ENCODE assay signal across 13 mouse cellular contexts in genomic region chr4:117813591-117814192, GRCm38 (mm10). TPM values are rescaled to one million over a fixed set of nuclear protein-coding genes. Genes with fewer than 3 reads are reported as not detected.
DNase-seq lines count a peak whose midpoint lies in the region; ATAC-seq and TF ChIP-seq lines count a peak whose summit lies in the region.
"Had no signal": no experiment of that assay in that cellular context is flagged by ENCODE, and none has a peak within 500 bp of the region (broad histone marks: within the 10 kb centered on the region; RNA-seq: fewer than 3 reads in every experiment).

No protein-coding gene starts in this region.

- peak; percentile 25 for DNase-seq in embryo, embryonic 10 days (ENCODE audit: low spot score)
- DNase-seq in embryo, embryonic 9.5 days (ENCODE audit: extremely low spot score): no peak
- DNase-seq in heart, postnatal 4 days: peak; percentile 27
- DNase-seq in retina, postnatal 1 day: peak; percentile 89
- DNase-seq in left cerebral cortex, postnatal 36 days (ENCODE audit: low spot score in 2 of 2): no peak
- DNase-seq in gastrocnemius, postnatal 25 days: no peak
- DNase-seq in gastrocnemius, adult 2 months: no peak

- TF ChIP-seq CTCF in gastrocnemius, adult 2 months (IDR thresholded peaks at IDR 0.05): no peak

- peak; percentile 43 for ATAC-seq in CD4-positive, CD25-positive, alpha-beta regulatory T cell, adult 4 months
- ATAC-seq: intestine, embryonic 15.5 days; midbrain, embryonic 16.5 days had no signal

- intact Hi-C loops in left cerebral cortex, postnatal 36 days (cut with DNase I): loop anchor here (5.0 kb wide), 1 partner anchor 269 kb away; no protein-coding TSS in a partner anchor
- intact Hi-C loops in gastrocnemius, adult 2 months (cut with DNase I): no loop called here

- H3K4me3 ChIP-seq in gastrocnemius, adult 2 months: no peak overlapping the region
- H3K4me3 ChIP-seq: intestine, embryonic 15.5 days had no signal

- H3K27ac ChIP-seq in gastrocnemius, adult 2 months: no peak overlapping the region
- H3K27ac ChIP-seq: intestine, embryonic 15.5 days had no signal

RNA-seq across cellular contexts. Expression of gene Slc6a9, which starts 20.6 kb away (rescaled TPM):
- 1 to 10 TPM in 1 of 2 experiments, not detected in 1; 1.0 TPM for polyA plus RNA-seq in CD4-positive, CD25-positive, alpha-beta regulatory T cell, adult 4 months (2017; shearing (Covaris generic))
- total RNA-seq in heart, postnatal 4 days (2021): 1 to 10 TPM; 3.2 to 4.1 TPM
- total RNA-seq in left cerebral cortex, postnatal 36 days (2021): 10 to 100 TPM; 38.1 to 40.4 TPM
- total RNA-seq in gastrocnemius, postnatal 25 days (2021): 1 to 10 TPM; 5.0 to 6.8 TPM
- total RNA-seq in gastrocnemius, adult 2 months (2021): 1 to 10 TPM; 5.0 to 7.0 TPM

RNA-seq across cellular contexts. Expression of gene Klf17, which starts 48.2 kb away (rescaled TPM):
- not detected for polyA plus RNA-seq in CD4-positive, CD25-positive, alpha-beta regulatory T cell, adult 4 months (2017; shearing (Covaris generic))
- not detected for total RNA-seq in heart, postnatal 4 days (2021)
- not detected for total RNA-seq in left cerebral cortex, postnatal 36 days (2021)
- not detected for total RNA-seq in gastrocnemius, postnatal 25 days (2021)
- not detected for total RNA-seq in gastrocnemius, adult 2 months (2021)
- total RNA-seq: common myeloid progenitor, adult 5-6 weeks; gastrocnemius, postnatal 4 days had no signal
- polyA plus RNA-seq: intestine, embryonic 15.5 days; liver, embryonic 11.5 days; midbrain, embryonic 16.5 days had no signal

RNA-seq across cellular contexts. Expression of gene Ccdc24, which starts 58.7 kb away (rescaled TPM):
- polyA plus RNA-seq in CD4-positive, CD25-positive, alpha-beta regulatory T cell, adult 4 months (2017; shearing (Covaris generic)): not detected
- 1 to 10 TPM in 1 of 2 experiments, under 1 TPM in 1; 0.59 to 1.1 TPM for total RNA-seq in heart, postnatal 4 days (2021)
- 1 to 10 TPM in 1 of 2 experiments, under 1 TPM in 1; 0.79 to 1.2 TPM for total RNA-seq in left cerebral cortex, postnatal 36 days (2021)
- not detected for total RNA-seq in gastrocnemius, postnatal 25 days (2021)
- under 1 TPM in 1 of 2 experiments, not detected in 1; 0.08 TPM for total RNA-seq in gastrocnemius, adult 2 months (2021)

Comparison
In these comparisons a context has a peak if more than half of its experiments do, and no peak if none do; other contexts are left out.
1. DNase-seq: peak in embryo, embryonic 10 days (single experiment), heart, postnatal 4 days (single experiment) and retina, postnatal 1 day (single experiment); none in embryo, embryonic 9.5 days (single experiment), left cerebral cortex, postnatal 36 days (0 of 2), gastrocnemius, postnatal 25 days (single experiment) and gastrocnemius, adult 2 months (single experiment).
2. RNA of gene Slc6a9, which starts 20.6 kb away (total RNA-seq): 38.1 to 40.4 TPM in left cerebral cortex, postnatal 36 days; 5.0 to 7.0 TPM in gastrocnemius, adult 2 months, 5.0 to 6.8 TPM in gastrocnemius, postnatal 25 days and 3.2 to 4.1 TPM in heart, postnatal 4 days; every median in the first group is over 4 times any median in the second.